18 mouse cellular contexts compared by ENCODE assay signal in the genomic region with DNA sequence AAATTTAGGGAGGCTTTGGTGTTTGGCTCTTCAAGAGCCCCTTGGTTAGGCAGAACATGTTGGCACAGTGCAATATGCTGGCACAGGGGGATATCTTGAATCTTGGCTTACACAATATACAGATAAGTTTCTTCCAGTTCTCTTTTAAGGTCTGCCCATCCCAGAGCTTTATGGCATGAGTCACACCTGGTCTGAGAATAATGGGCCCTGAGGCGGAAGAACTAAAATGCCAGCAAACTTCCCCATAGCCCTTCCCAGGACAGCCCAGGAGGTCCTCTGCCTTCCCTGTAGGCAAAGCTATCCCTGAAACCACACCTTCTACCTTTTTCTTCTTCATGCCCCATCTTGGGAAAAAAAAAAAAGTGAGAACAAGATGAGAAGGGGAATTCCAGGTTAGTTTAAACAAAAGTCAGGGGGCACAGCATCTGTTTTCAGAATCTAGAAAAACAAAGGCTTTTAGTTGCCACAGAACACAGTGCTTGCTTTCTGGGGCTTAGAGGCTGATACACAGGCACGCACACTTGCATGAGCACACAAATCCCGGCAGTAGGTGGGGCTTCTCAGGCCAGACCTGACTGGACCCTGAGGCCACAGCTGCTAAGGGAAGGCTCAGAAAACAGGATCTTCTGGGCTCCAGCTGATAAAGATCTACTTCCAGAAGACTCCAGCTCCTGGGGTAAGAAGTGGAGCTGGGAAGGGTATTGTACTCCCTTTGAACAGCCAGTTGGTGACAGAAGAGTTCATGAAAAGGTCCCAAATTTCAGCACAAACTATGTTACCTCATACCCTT.
DNase-seq lines count a peak whose midpoint lies in the region; ATAC-seq lines count a peak whose summit lies in the region.
"Had no signal": no experiment of that assay in that cellular context is flagged by ENCODE, and none has a peak within 500 bp of the region (broad histone marks: within the 10 kb centered on the region; RNA-seq: fewer than 3 reads in every experiment).

No protein-coding gene starts in this region.

- 0 out of 2 replicates have a peak, but pooled peaks have one; percentile 11 for ATAC-seq in monocyte, adult 5-6 weeks (replicated peaks; ENCODE audit: insufficient number of reproducible peaks, low FRiP score, low TSS enrichment, poor library complexity, severe bottlenecking)
- no peak for ATAC-seq in megakaryocyte, adult 5-6 weeks (ENCODE audit: poor library complexity, severe bottlenecking)
- ATAC-seq: activated CD4-positive, CD25-positive, alpha-beta regulatory T cell, adult 4 months; hindbrain, embryonic 16.5 days had no signal

- DNase-seq in urinary bladder, postnatal 14 days (ENCODE audit: low spot score), result peak; percentile 39
- no peak for DNase-seq in urinary bladder, postnatal 10 days (ENCODE audit: low spot score)
- peak; percentile 85 for DNase-seq in gonadal fat pad, adult 2 months (ENCODE audit: low read depth)
- DNase-seq in right cerebral cortex, postnatal 25 days, result no peak
- DNase-seq in ovary, adult 18-20 months (ENCODE audit: low spot score), result no peak
- DNase-seq: adrenal gland, postnatal 14 days; cerebellum, adult 11 months; cerebellum, postnatal 25 days; embryo, embryonic 11 days; gastrocnemius, postnatal 14 days; kidney, adult 18-20 months; kidney, postnatal 14 days; layer of hippocampus, adult 9-11 months; lung, adult 2 months had no signal

Comparison
In these comparisons a context has a peak if more than half of its experiments do, and no peak if none do; other contexts are left out.
1. DNase-seq: peak in urinary bladder, postnatal 14 days (single experiment) and gonadal fat pad, adult 2 months (single experiment); none in urinary bladder, postnatal 10 days (single experiment), right cerebral cortex, postnatal 25 days (single experiment) and ovary, adult 18-20 months (single experiment).